Mouse (Mus musculus): Measurements from ENCODE around the gene Gna12.

GRCm38 (mm10) chr5:140720773-140721172 is 109.5 kb downstream of the Gna12 start:
- TF ChIP-seq CTCF (IDR thresholded peaks at IDR 0.05; ENCODE audit: extremely low read depth, insufficient read depth, low read length) (no peak), POLR2A (IDR thresholded peaks at IDR 0.05; ENCODE audit: extremely low read depth, insufficient read depth, low read length) (no peak)

Data from cortical plate, adult 2 months (tissue).